Mouse (Mus musculus): ENCODE measurements around the gene Nhlrc3. TPM values are rescaled to one million over a fixed set of nuclear protein-coding genes. Genes with fewer than 3 reads are reported as not detected.

The Nhlrc3 gene
- polyA plus RNA-seq, 1 experiment = 0.03 TPM

DNA sequence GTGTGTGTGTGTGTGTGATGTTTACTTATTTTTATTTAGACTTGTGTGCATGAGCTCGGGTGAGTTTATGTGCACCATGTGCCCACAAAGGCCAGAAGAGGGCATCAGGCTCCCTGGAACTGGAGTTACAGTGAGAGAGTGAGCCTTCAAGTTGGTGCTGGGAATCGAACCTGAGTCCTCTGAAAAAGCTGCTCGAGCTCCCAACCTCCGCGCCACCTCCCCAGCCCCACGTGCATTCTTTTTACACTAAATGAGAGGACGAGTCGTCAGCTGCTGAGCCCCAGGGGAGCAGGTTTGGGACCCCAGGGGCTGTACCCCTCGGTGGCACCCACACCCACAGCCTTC, 459 bp downstream of the Nhlrc3 start:
- TF ChIP-seq TAL1 (IDR thresholded peaks at IDR 0.05; ENCODE audit: low read length) = no peak
- TF ChIP-seq GATA1 (IDR thresholded peaks at IDR 0.05; ENCODE audit: low read length) = no peak
- peaks cover 38% of the 10 kb centered on the region for H3K4me1 ChIP-seq (ENCODE audit: control insufficient read depth)
- no peaks in the 10 kb centered on the region for H3K27me3 ChIP-seq (ENCODE audit: control insufficient read depth)
- peaks cover 28% of the 10 kb centered on the region for H3K36me3 ChIP-seq (ENCODE audit: control insufficient read depth)
- H3K9me3 ChIP-seq (ENCODE audit: control insufficient read depth, low read length) = no peaks in the 10 kb centered on the region
- H3K4me3 ChIP-seq (replicated peaks) = peak overlapping the region; percentile 93

- H3K4me3 ChIP-seq (replicated peaks) = no peak overlapping the region
- peaks cover 53% of the 10 kb centered on the region for H3K36me3 ChIP-seq (ENCODE audit: control insufficient read depth)
- peaks cover 21% of the 10 kb centered on the region for H3K4me1 ChIP-seq (ENCODE audit: control insufficient read depth)
- no peak for TF ChIP-seq GATA1 (IDR thresholded peaks at IDR 0.05; ENCODE audit: low read length)
- no peak for TF ChIP-seq TAL1 (IDR thresholded peaks at IDR 0.05; ENCODE audit: low read length)
- H3K9me3 ChIP-seq (ENCODE audit: control insufficient read depth, low read length) = no peaks in the 10 kb centered on the region
- no peaks in the 10 kb centered on the region for H3K27me3 ChIP-seq (ENCODE audit: control insufficient read depth)
Measured at GRCm38 (mm10) chr3:53460106-53460505, 3.0 kb downstream of the Nhlrc3 start.

DNA sequence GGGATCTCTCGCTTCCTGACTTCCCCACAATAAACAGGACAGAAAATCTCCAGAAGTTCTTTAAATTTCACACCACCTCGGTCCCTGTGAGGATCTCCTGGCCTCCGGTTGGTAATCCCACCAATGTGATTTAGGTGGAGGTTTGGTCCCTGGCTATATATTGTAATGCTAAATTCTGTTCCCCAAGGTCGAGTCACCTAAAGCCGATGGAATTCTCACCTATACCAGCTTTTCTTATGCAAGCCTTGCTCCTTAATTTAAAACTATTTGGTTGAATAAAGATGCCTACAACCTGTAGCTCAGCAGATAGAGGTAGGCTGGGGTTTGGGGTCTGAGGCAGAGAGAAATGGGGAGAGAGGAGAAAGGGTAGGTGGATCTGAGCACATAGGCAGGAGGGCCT, 5.4 kb downstream of the Nhlrc3 start:
- no peaks in the 10 kb centered on the region for H3K9me3 ChIP-seq (ENCODE audit: control insufficient read depth, low read length)

GRCm38 (mm10) chr3:53454984-53455383, 8.1 kb downstream of the Nhlrc3 start:
- Histone ChIP-seq H3K36me3 (ENCODE audit: control insufficient read depth) (peaks cover 87% of the 10 kb centered on the region), H3K9me3 (ENCODE audit: control insufficient read depth, low read length) (no peaks in the 10 kb centered on the region), H3K4me1 (ENCODE audit: control insufficient read depth) (no peaks in the 10 kb centered on the region), H3K27me3 (ENCODE audit: control insufficient read depth) (no peaks in the 10 kb centered on the region), H3K4me3 (replicated peaks) (no peak overlapping the region)
- TF ChIP-seq TAL1 (IDR thresholded peaks at IDR 0.05; ENCODE audit: low read length) = no peak
- TF ChIP-seq GATA1 (IDR thresholded peaks at IDR 0.05; ENCODE audit: low read length) = no peak

More for the DNA sequence above, 5.4 kb downstream of the Nhlrc3 start:
- H3K4me3 ChIP-seq (replicated peaks) = no peak overlapping the region
- H3K27me3 ChIP-seq (ENCODE audit: control insufficient read depth) = no peaks in the 10 kb centered on the region
- TF ChIP-seq TAL1 (IDR thresholded peaks at IDR 0.05; ENCODE audit: low read length) = no peak
- TF ChIP-seq GATA1 (IDR thresholded peaks at IDR 0.05; ENCODE audit: low read length) = no peak
- peaks cover 12% of the 10 kb centered on the region for H3K4me1 ChIP-seq (ENCODE audit: control insufficient read depth)
- H3K36me3 ChIP-seq (ENCODE audit: control insufficient read depth) = peaks cover 75% of the 10 kb centered on the region

GRCm38 (mm10) chr3:53454561-53454960, 8.6 kb downstream of the Nhlrc3 start:
- Histone ChIP-seq H3K4me3 (replicated peaks) (no peak overlapping the region), H3K4me1 (ENCODE audit: control insufficient read depth) (no peaks in the 10 kb centered on the region), H3K9me3 (ENCODE audit: control insufficient read depth, low read length) (no peaks in the 10 kb centered on the region), H3K27me3 (ENCODE audit: control insufficient read depth) (no peaks in the 10 kb centered on the region), H3K36me3 (ENCODE audit: control insufficient read depth) (peaks cover 85% of the 10 kb centered on the region)
- TF ChIP-seq TAL1 (IDR thresholded peaks at IDR 0.05; ENCODE audit: low read length) = no peak
- TF ChIP-seq GATA1 (IDR thresholded peaks at IDR 0.05; ENCODE audit: low read length) = no peak

DNA sequence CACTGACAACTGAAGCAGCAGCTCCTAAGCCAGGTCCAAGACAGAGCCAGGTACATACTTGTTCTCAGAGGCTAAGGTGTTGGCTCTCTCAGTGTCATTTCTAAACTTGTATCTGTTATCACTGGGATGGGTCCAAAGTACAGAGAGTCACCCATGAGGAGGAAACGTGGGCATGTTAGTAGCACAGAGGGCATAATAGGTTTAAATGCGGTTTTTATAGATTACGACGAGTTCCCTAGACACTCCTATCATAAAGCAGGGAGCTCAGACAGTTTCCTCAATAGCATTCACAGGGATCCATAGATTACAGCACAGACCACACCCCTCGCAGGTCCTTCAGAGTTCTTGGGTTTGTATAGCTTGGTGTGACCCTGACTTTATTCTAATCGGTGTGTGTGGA, 9.1 kb downstream of the Nhlrc3 start:
- Histone ChIP-seq H3K27me3 (ENCODE audit: control insufficient read depth) (no peaks in the 10 kb centered on the region), H3K9me3 (ENCODE audit: control insufficient read depth, low read length) (no peaks in the 10 kb centered on the region), H3K36me3 (ENCODE audit: control insufficient read depth) (peaks cover 85% of the 10 kb centered on the region), H3K4me3 (replicated peaks) (no peak overlapping the region), H3K4me1 (ENCODE audit: control insufficient read depth) (no peaks in the 10 kb centered on the region)
- no peak for TF ChIP-seq GATA1 (IDR thresholded peaks at IDR 0.05; ENCODE audit: low read length)
- no peak for TF ChIP-seq TAL1 (IDR thresholded peaks at IDR 0.05; ENCODE audit: low read length)

- Histone ChIP-seq H3K4me1 (ENCODE audit: control insufficient read depth) (no peaks in the 10 kb centered on the region), H3K4me3 (replicated peaks) (no peak overlapping the region), H3K36me3 (ENCODE audit: control insufficient read depth) (peaks cover 84% of the 10 kb centered on the region), H3K9me3 (ENCODE audit: control insufficient read depth, low read length) (no peaks in the 10 kb centered on the region), H3K27me3 (ENCODE audit: control insufficient read depth) (no peaks in the 10 kb centered on the region)
- TF ChIP-seq TAL1 (IDR thresholded peaks at IDR 0.05; ENCODE audit: low read length) (no peak), GATA1 (IDR thresholded peaks at IDR 0.05; ENCODE audit: low read length) (no peak)
Measured at GRCm38 (mm10) chr3:53453346-53453745, 9.8 kb downstream of the Nhlrc3 start.

- no peaks in the 10 kb centered on the region for H3K27me3 ChIP-seq (ENCODE audit: control insufficient read depth)
- TF ChIP-seq GATA1 (IDR thresholded peaks at IDR 0.05; ENCODE audit: low read length) = no peak
- no peak for TF ChIP-seq TAL1 (IDR thresholded peaks at IDR 0.05; ENCODE audit: low read length)
- H3K9me3 ChIP-seq (ENCODE audit: control insufficient read depth, low read length) = no peaks in the 10 kb centered on the region
- no peaks in the 10 kb centered on the region for H3K4me1 ChIP-seq (ENCODE audit: control insufficient read depth)
- no peak overlapping the region for H3K4me3 ChIP-seq (replicated peaks)
- peaks cover 74% of the 10 kb centered on the region for H3K36me3 ChIP-seq (ENCODE audit: control insufficient read depth)
Measured at GRCm38 (mm10) chr3:53452351-53452750, 10.8 kb downstream of the Nhlrc3 start.

- H3K36me3 ChIP-seq (ENCODE audit: control insufficient read depth) = peaks cover 58% of the 10 kb centered on the region
- no peak for TF ChIP-seq GATA1 (IDR thresholded peaks at IDR 0.05; ENCODE audit: low read length)
- no peak for TF ChIP-seq TAL1 (IDR thresholded peaks at IDR 0.05; ENCODE audit: low read length)
Measured at GRCm38 (mm10) chr3:53450666-53451065, 12.5 kb downstream of the Nhlrc3 start.

GRCm38 (mm10) chr3:53448208-53448607, 14.9 kb downstream of the Nhlrc3 start:
- Histone ChIP-seq H3K4me1 (ENCODE audit: control insufficient read depth) (no peaks in the 10 kb centered on the region), H3K27me3 (ENCODE audit: control insufficient read depth) (no peaks in the 10 kb centered on the region), H3K36me3 (ENCODE audit: control insufficient read depth) (peaks cover 37% of the 10 kb centered on the region), H3K9me3 (ENCODE audit: control insufficient read depth, low read length) (no peaks in the 10 kb centered on the region), H3K4me3 (replicated peaks) (no peak overlapping the region)
- TF ChIP-seq GATA1 (IDR thresholded peaks at IDR 0.05; ENCODE audit: low read length) (no peak), TAL1 (IDR thresholded peaks at IDR 0.05; ENCODE audit: low read length) (no peak)

More at GRCm38 (mm10) chr3:53450666-53451065, 12.5 kb downstream of the Nhlrc3 start:
- H3K9me3 ChIP-seq (ENCODE audit: control insufficient read depth, low read length) = no peaks in the 10 kb centered on the region
- H3K4me1 ChIP-seq (ENCODE audit: control insufficient read depth) = no peaks in the 10 kb centered on the region
- H3K27me3 ChIP-seq (ENCODE audit: control insufficient read depth) = no peaks in the 10 kb centered on the region
- no peak overlapping the region for H3K4me3 ChIP-seq (replicated peaks)

Data from erythroblast, embryonic 14.5 days (primary cell).